Mouse (Mus musculus) midbrain, embryonic 11.5 days (tissue): ENCODE measurements around the gene Jam2. TPM values are rescaled to one million over a fixed set of nuclear protein-coding genes. Genes with fewer than 3 reads are reported as not detected.

Experiments
- ATAC-seq: fragments of 200-750 bp; cut with Nextera tagmentation; 2 replicates; pipeline ENCODE4 v1.8.0; 2017; ENCODE audit warnings: moderate TSS enrichment, moderate library complexity; ENCODE audit not compliant: low FRiP score
- DNase-seq: peaks from one replicate; pipeline ENCODE4 v3.0.0; 2015; ENCODE audit warnings: low spot score; ENCODE audit errors: missing footprints
- H3K27ac ChIP-seq: fragments of 300-500 bp; sonication (generic); 2 replicates; pipeline ENCODE4 v1.5.1; 2014; ENCODE audit warnings: low read depth, low read length
- H3K27me3 ChIP-seq: fragments of 300-500 bp; sonication (generic); 2 replicates; pipeline ENCODE4 v1.6.1; 2014; ENCODE audit warnings: mild to moderate bottlenecking, low read length, moderate library complexity, mixed read lengths; ENCODE audit not compliant: control insufficient read depth, insufficient read depth
- H3K36me3 ChIP-seq: fragments of 300-500 bp; sonication (generic); 2 replicates; pipeline ENCODE4 v1.6.1; 2014; ENCODE audit warnings: mild to moderate bottlenecking, low read length, moderate library complexity, mixed read lengths; ENCODE audit not compliant: control insufficient read depth, insufficient read depth
- H3K4me1 ChIP-seq: fragments of 300-500 bp; sonication (generic); 2 replicates; pipeline ENCODE4 v1.6.1; 2014; ENCODE audit warnings: low read length; ENCODE audit not compliant: control insufficient read depth, insufficient read depth
- H3K4me2 ChIP-seq: fragments of 300-500 bp; sonication (generic); 2 replicates; pipeline ENCODE4 v1.6.1; 2014; ENCODE audit warnings: mild to moderate bottlenecking, moderate library complexity
- H3K4me3 ChIP-seq: fragments of 300-500 bp; sonication (generic); 2 replicates; pipeline ENCODE4 v1.5.1; 2014; ENCODE audit warnings: low read depth, low read length
- H3K9ac ChIP-seq: fragments of 300-500 bp; sonication (generic); 2 replicates; pipeline ENCODE4 v1.6.1; 2014; ENCODE audit warnings: low read length
- H3K9me3 ChIP-seq: fragments of 300-500 bp; sonication (generic); 2 replicates; pipeline ENCODE4 v1.6.1; 2016; ENCODE audit warnings: low read length; ENCODE audit not compliant: control insufficient read depth
- WGBS: fragments of 180-500 bp; shearing (Covaris S2); extraction: QIAGEN DNeasy Blood & Tissue Kit; methylation state at CpG from one replicate; pipeline ENCODE4 v1.1.7; 2014; 5-methylcytosine and 5-hydroxymethylcytosine counted together
- polyA plus RNA-seq: library from polyadenylated mRNA; unstranded; fragments of >200 nt; fragmentation: Nextera tagmentation; extraction: Ambion mirVana; gene quantifications from 2 replicates; pipeline ENCODE4 v1.2.1, GENCODE M21; 2014

Jam2 gene
- 95.1 and 102 TPM in 2 replicates for polyA plus RNA-seq

DNA sequence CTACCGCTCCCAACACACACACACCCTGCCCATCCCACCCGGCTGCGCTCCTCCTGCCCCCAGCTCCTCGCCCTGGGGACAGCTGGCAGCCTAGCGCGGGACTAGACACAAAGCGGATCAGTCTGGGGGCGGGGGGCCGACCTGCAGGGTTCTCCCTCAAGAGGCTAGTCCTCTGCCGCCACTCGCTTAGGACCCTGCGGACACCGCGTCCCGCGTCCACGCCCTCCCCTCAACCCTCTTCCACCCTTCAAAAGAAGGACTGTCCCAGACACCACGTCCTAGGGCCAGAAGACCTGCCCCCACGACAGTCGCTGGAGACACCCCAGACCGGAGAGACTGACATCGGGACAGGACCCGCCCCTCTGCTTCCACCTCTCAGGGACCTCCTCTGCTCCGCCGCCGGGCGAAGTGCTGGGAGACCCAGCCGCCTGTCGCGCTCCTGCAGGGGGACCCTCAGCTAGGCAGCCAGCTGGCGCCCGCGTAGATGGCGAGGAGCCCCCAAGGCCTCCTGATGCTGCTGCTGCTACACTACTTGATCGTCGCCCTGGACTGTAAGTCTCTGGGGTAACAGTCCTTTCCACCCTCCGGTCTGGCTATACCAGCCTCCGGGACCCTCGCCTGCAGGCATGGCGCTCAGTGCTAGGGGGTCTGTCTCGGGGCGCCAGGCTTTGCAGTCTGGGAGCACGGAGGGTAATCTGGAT is at the start of gene Jam2:
Jam2 (plus strand) TSS at position 121 of the 701 bp plus-strand sequence.
- Histone ChIP-seq H3K4me3 (peak within 1 kb of the TSS; percentile 77), H3K4me2 (peak within 1 kb of the TSS; percentile 54), H3K27me3 (no peaks in the 10 kb centered on the region), H3K9me3 (no peaks in the 10 kb centered on the region), H3K4me1 (peaks cover 3% of the 10 kb centered on the region; the same call in 1 of the 2 replicates), H3K9ac (peak within 1 kb of the TSS; percentile 95), H3K36me3 (peaks cover 5% of the 10 kb centered on the region; the same call in 1 of the 2 replicates), H3K27ac (peak within 1 kb of the TSS; percentile 99)
- DNase-seq (peak; percentile 98), ATAC-seq (peak; percentile 90)
- WGBS, result under 1% methylated on average over 42 of the region's 43 CpGs

DNA sequence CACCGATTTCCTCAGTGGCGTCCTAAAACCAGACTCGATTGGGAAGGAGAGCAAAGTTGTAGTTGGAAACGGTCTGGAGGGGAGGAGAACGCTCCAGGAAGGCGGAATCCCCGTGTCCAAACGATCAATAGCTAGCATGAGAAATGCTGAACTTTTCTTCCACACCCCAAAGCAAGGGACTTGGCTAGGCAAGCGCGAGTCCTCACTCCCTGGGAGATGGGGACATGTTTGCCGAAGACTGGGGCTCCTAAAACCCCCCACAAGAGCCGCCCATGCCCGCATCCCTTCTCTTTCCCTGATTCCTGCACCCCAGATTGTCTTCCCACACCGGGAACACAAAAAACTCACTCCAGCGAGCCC is 39.1 kb upstream of the Jam2 start:
- H3K27ac ChIP-seq, result no peak overlapping the region
- ATAC-seq (peak; percentile 75), DNase-seq (no peak)

DNA sequence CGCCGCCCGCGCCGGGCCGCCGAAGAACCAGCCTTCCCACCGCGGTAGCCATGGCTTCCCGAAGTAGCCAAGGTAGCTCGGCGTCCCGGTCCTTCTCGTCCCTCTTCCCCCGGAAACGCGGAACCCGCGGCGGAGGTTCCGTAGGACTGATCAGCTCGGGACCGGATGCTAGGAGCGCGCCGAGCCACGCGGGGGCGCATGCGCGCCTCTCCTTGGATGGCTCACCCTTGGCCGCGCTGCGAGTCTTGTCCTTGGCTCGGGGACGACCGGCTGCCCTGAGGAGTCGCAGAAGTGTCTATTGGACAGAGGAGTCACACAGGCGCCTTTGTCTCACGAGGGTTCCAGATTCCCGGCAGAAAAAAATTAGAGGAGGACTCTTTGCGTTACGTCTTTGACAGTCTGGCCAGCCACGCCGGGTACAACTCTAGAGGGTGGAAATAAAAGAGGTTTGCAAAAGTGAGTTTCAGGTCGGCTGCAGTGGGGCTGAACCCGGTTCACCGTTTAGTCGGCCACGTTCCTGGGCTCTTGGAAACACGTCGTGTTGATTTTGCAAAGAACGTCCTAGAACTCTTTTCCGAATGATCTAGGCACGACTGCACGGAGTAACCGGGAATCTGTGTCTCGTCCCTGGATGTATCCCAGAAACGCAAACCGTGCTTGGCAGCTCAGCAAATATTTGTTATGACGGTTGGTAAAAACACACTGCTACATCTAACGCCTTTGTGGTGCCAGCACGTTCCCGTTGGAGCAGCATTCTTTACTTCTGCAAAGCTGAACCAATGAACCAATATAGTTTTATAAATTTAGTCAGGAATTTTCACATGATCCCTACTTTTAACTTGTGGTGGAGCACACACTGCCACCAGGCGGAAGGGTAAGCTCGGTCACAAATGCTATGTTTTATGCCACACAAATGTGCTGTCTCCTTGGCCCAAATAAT is 38.5 kb upstream of the Jam2 start, which contains the start of gene Mrpl39:
Mrpl39 (minus strand) TSS at position 577 of the 940 bp plus-strand sequence.
- DNase-seq, result peak; percentile 100
- ATAC-seq, result peak; percentile 100
- Histone ChIP-seq H3K4me1 (peaks cover 5% of the 10 kb centered on the region), H3K9ac (peak within 1 kb of the TSS; percentile 88), H3K4me3 (peak within 1 kb of the TSS; percentile 82), H3K27ac (no peak within 1 kb of the TSS), H3K9me3 (no peaks in the 10 kb centered on the region), H3K27me3 (no peaks in the 10 kb centered on the region), H3K36me3 (peaks cover 3% of the 10 kb centered on the region; the same call in 1 of the 2 replicates), H3K4me2 (peak within 1 kb of the TSS; percentile 48)
- WGBS, result 2% methylated on average over 66 of the region's 66 CpGs

More for the DNA sequence above, 39.1 kb upstream of the Jam2 start:
- Histone ChIP-seq H3K9ac (peak overlapping the region; percentile 88), H3K27me3 (no peaks in the 10 kb centered on the region), H3K36me3 (peaks cover 3% of the 10 kb centered on the region), H3K4me1 (peaks cover 5% of the 10 kb centered on the region), H3K4me2 (peak overlapping the region; percentile 48), H3K4me3 (peak overlapping the region; percentile 82), H3K9me3 (no peaks in the 10 kb centered on the region)
- 2% methylated on average over 15 of the region's 15 CpGs for WGBS

DNA sequence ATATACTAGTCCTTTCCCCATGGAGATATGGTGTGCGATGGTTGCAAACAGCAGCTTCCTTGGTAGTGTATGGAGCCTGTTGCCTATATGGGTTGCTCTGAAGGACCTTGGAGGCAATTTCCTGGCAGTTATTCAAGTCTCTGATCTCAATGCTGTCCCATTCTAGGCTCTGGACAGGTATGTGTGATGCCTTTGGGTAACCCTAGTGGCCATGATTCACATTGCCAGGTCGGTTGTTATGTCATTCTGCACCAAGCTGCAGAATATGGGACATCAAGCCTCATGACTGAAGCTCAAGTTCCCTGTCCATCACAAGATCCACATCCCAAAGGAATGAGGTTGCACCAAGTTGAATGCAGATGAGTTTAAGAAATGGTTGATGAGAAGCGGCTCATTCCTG is 36.6 kb upstream of the Jam2 start:
- DNase-seq, result no peak
- 72% methylated on average over 3 of the region's 3 CpGs for WGBS
- Histone ChIP-seq H3K9me3 (no peaks in the 10 kb centered on the region), H3K36me3 (no peaks in the 10 kb centered on the region), H3K4me2 (no peak overlapping the region), H3K27ac (no peak overlapping the region), H3K9ac (no peak overlapping the region), H3K4me1 (peaks cover 5% of the 10 kb centered on the region), H3K27me3 (no peaks in the 10 kb centered on the region), H3K4me3 (no peak overlapping the region)
- ATAC-seq, result no peak

DNA sequence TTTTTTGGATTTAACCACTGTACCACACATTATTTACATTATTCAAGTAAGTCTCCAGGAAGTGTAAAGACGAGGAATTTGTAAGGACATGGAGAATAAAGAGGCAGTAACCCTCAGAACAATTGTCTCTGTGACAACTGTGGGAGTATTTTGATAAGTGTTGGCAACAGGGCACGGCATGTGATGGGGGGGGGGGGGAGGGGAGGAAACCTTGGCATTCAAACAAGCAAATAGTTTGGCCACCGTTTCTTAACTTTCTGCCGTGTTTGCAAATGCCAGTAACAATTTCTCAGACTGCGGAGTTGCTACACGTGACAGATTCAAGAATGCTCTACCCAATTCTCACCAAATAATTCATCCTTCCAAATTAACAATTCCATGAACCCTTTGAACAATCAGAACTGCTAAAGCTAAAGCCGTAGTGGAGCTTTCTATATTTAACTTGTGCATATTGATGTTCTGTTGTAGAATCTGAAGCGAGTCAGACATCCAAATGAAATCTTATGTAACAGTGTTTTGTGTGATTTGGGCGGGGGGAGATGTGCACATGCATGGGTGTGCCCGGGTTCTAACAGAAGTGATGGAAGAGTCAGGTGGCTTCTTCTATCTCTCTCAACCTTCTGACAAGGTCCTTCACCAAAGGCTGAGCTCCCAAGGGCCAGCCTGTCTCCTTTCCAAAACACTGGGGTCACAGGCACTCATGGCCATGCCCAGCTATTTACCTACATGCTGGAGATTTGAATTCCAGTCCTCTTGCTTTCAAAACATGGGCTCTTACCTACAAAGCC is 29.0 kb upstream of the Jam2 start:
- Histone ChIP-seq H3K9ac (no peak overlapping the region), H3K4me3 (no peak overlapping the region), H3K27me3 (no peaks in the 10 kb centered on the region), H3K4me1 (no peaks in the 10 kb centered on the region), H3K9me3 (no peaks in the 10 kb centered on the region), H3K4me2 (no peak overlapping the region), H3K36me3 (no peaks in the 10 kb centered on the region), H3K27ac (no peak overlapping the region)
- ATAC-seq (no peak), DNase-seq (no peak)
- WGBS, result 73% methylated on average over 10 of the region's 10 CpGs

DNA sequence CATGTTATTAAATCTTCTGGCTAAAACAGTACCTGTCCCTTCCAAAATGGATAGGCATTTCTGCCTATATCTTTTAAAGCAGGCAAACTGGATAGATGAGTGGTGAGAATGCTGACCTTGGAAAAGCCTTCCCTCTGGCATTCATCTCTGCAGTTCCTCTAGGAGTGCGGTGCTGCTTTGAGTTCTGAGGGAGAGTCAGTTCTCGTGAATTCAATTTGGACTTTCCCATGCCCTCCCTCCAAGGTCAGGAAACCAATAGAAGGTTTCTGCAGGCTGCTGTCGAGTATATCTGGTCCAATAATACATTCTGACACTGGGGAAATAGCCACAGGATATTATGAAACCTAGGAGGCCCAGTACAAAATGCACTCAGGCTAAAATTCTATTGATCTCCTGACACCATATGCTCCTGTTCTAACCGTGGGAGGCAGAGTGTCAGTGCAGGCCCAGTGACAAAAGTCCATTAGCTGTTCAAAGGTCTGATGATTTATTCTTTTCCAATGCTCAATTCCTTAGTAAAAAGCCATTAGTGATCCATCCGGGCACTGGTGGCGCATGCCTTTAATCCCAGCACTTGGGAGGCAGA is 28.1 kb upstream of the Jam2 start:
- 79% methylated on average over 6 of the region's 6 CpGs for WGBS
- no peaks in the 10 kb centered on the region for H3K27me3 ChIP-seq
- H3K4me2 ChIP-seq, result no peak overlapping the region

DNA sequence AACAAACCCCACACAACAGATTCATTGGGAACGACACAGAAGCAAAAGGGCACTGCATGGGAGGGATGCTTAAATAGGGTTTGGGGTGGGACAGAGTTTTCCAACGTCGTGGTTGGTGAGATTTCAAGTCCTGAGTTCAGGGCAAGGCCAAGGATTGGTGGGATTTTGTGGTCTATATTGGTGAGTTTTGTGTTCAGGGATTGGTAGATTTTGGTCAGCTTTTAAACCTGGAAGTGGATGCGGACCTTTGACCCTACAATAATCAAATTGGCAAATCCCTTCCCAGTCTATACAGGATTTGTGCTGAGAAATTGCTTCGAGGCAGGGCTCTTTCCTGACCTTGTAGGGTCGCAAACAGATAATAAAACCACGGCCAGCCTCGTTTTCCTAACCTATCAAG is 6.0 kb upstream of the Jam2 start:
- DNase-seq (no peak), ATAC-seq (no peak)
- Histone ChIP-seq H3K4me1 (no peaks in the 10 kb centered on the region), H3K27me3 (no peaks in the 10 kb centered on the region), H3K4me3 (no peak overlapping the region), H3K4me2 (no peak overlapping the region), H3K9ac (no peak overlapping the region), H3K27ac (no peak overlapping the region), H3K36me3 (no peaks in the 10 kb centered on the region), H3K9me3 (no peaks in the 10 kb centered on the region)
- 90% methylated on average over 8 of the region's 8 CpGs for WGBS

More for the DNA sequence above, 28.1 kb upstream of the Jam2 start:
- no peak overlapping the region for H3K27ac ChIP-seq
- ATAC-seq (no peak), DNase-seq (no peak)
- H3K9ac ChIP-seq, result no peak overlapping the region
- no peaks in the 10 kb centered on the region for H3K9me3 ChIP-seq
- H3K4me1 ChIP-seq, result no peaks in the 10 kb centered on the region
- no peak overlapping the region for H3K4me3 ChIP-seq
- no peaks in the 10 kb centered on the region for H3K36me3 ChIP-seq

DNA sequence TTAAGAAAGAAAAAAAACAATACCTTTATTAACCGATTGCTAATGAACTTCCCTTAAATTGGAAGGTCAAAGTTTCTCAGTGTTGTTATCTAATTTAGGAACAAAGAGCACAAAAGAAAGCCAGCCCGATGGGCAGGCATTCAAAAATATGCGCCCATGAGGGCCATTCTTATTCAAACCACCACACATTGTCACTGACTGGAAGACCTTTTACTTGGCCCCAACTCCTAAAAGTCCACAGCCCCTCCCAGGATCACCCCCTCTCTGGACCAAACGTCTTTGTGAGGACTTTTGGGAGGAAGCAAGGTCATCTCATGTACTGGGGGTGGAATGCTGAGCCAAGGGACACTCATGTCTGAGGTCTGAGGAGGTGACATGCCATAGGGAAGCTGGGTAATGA is 4.7 kb upstream of the Jam2 start:
- no peak overlapping the region for H3K9ac ChIP-seq
- H3K4me1 ChIP-seq, result no peaks in the 10 kb centered on the region
- WGBS, result 61% methylated on average over 4 of the region's 4 CpGs
- no peak overlapping the region for H3K4me2 ChIP-seq
- peak; percentile 77 for DNase-seq
- no peak overlapping the region for H3K4me3 ChIP-seq
- H3K9me3 ChIP-seq, result no peaks in the 10 kb centered on the region
- no peak for ATAC-seq
- no peaks in the 10 kb centered on the region for H3K27me3 ChIP-seq
- no peak overlapping the region for H3K27ac ChIP-seq
- H3K36me3 ChIP-seq, result no peaks in the 10 kb centered on the region
